Mouse (Mus musculus): ENCODE measurements around the gene Nphp4.
A peak's percentile ranks its signal among the peaks of the same experiment; 100 is the strongest.

Gene Nphp4

DNA sequence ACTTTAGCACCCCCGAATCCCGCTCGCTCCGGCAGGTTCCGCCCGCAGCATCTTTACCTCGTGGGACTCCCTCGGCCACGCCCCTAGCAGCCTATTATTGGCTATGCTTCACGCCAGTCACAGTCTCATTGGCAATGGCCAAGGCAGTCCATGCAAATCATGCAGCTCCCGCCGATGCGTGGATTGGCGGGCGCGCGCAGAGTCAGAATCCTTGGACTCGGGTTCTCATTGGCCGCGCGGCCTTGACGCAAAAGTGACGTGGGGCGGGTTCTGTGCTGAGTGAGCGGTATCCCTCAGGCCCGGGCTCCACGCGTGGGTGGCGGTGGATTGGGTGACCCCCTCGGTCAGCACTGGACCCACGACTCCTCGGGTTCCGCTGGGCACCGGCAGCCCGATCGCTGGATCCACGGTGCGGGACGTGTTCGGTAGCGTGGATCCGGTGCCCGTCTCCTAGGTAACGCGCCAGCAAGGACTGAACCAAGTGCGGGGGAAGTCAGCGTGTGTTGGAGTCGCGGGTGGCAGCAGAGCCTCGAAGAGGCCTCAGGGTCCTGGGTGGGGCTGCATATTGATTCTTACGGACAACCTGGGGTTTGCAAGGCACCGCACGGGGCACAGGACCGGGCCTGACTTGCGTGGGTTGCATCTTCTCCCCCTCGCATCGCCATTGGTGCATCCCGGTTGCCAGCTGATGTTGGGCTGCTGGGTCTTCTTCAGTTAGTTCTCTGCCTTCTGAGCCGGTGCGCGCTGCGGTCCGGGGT, 1.1 kb downstream of the Nphp4 start, which contains the start of gene Kcnab2:
Gene Kcnab2, minus strand, starts transcription at position 406 of the 758 bp plus-strand sequence.
- peak; percentile 94 to 97 for DNase-seq (ENCODE audit: low read depth in 1 of 2, low spot score in 2 of 2)

- no peak for DNase-seq (ENCODE audit: low read depth in 1 of 2, low spot score in 2 of 2)
Observed at GRCm38 (mm10) chr4:152478224-152478567, 1.7 kb downstream of the Nphp4 start.

GRCm38 (mm10) chr4:152480426-152480825, 3.9 kb downstream of the Nphp4 start:
- DNase-seq (ENCODE audit: low read depth in 1 of 2, low spot score in 2 of 2) = no peak

DNA sequence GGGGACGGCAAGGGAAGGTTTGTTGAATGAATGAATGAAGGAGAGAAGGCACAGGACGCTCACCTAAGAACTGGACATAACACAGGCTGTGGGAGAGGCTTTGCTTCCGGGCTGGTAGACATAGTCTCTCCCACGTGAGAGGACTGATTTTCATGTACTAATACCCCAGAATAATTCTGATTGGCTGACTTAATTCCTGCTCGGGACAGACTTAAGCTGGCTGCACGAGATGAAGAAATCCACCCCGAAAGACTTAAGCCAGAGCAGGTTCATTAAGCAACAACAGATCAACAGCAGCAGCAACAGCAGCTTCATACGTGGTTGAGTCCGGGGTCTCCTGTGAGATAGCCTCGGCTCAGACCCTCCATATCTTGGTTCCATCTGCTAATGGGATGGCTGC, 11.5 kb downstream of the Nphp4 start:
- DNase-seq (ENCODE audit: low read depth in 1 of 2, low spot score in 2 of 2) = no peak

- no peak for DNase-seq (ENCODE audit: low read depth in 1 of 2, low spot score in 2 of 2)
Observed at GRCm38 (mm10) chr4:152490311-152490710, 13.8 kb downstream of the Nphp4 start.

DNA sequence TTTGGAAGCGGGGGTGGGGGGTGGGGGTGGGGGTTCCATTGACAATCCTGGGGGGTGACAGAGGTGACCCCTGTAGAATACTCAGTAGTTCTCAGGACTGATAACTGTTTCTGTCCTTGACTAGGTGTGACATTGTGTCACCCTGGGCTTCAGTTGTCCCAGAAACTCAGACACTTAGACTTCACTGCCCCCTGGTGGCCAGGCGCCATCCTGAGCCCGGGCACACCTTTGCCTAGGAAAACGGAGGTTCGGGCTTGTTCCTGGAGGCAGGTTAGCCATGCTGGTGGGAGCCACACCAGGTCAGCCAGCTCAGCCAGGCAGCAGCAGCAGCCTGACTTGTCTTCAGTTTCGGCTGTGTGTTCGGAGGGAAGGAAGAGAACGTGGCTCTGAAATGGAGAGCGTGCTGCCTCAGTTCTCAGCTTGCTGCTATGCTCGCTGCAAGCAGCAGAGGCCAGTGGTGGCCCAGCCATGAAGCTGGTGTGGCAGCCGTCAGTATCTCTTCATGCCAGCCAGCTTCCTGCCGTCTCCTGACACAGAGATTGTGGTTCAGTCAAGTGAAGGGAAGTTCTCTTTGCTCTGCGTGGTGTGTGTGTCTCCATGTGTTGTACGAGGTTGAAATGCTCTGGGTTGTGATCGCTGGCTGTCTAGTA, 14.9 kb downstream of the Nphp4 start:
- DNase-seq (ENCODE audit: low read depth in 1 of 2, low spot score in 2 of 2) = peak in 1 of 2 experiments; percentile 65

DNA sequence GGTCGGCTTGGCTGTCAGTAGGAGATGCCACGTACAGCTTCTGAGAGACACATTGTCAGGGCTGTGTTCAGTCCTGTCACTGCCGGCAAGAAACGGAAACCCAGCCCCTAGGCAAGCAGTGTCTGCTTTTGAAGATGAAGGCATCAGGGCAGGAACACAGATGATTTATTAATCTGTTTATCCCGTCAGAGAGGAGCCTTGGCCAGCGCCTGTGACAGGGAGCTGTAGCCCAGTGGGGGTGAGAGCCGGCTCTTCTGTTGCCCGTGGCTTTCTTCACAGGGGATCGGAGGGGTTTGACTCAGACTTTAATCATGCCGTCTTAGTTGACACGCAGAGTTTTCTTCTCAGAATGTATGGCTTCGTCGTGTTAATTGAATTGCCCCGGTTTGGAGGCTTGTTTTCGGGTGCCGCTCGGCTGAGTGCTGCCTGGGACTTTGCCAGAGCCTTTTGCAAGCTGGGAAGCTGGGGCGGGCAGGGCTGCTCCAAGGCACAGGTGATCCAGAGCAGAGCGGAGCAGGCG, 17.9 kb downstream of the Nphp4 start:
- DNase-seq (ENCODE audit: low read depth in 1 of 2, low spot score in 2 of 2) = no peak

GRCm38 (mm10) chr4:152512221-152512925, 35.9 kb downstream of the Nphp4 start:
- DNase-seq (ENCODE audit: low read depth in 1 of 2, low spot score in 2 of 2) = no peak

DNA sequence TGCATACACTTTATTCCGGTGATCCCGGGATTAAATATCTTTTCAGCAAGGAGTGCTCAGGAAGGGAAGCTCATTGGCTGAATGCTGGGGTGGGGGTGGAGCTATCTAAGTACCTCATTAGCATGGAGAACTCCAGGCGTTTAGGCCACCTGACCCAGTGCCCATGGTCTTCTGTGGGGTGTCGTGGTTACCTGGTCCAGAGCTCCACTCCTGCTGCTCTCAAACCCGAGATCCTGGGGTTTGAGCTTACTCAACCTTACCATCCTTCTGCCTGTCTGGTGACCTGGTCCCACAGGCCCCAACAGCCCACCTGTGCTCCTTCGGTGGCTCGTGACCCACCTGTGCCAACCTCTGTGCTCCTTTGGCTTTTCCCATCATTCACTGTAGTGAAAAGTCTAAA, 38.4 kb downstream of the Nphp4 start:
- no peak for DNase-seq (ENCODE audit: low read depth in 1 of 2, low spot score in 2 of 2)

- no peak for DNase-seq (ENCODE audit: low read depth in 1 of 2, low spot score in 2 of 2)
Observed at GRCm38 (mm10) chr4:152519106-152519505, 42.6 kb downstream of the Nphp4 start.

DNA sequence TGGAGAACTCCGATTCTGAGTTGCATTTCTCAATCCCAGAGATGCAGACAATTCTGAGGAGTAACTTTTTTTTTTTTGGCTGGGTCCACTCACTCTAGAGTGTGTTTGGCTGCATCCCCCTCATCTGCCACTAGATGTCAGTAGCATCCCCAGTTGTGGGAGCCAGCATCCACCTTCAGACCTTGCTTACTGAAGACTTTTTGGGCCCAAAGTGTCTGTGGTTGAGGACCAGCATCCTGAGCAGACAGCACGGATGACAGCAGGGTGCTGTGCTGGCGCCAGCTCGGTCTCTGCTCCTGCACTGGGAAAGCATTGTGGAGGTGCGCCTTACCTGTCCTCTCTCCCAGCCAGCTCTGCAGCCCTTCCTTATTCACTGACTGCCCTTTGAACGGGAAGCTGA, 43.6 kb downstream of the Nphp4 start:
- peak in 1 of 2 experiments; percentile 12 for DNase-seq (ENCODE audit: low read depth in 1 of 2, low spot score in 2 of 2)

GRCm38 (mm10) chr4:152532872-152533271, 56.4 kb downstream of the Nphp4 start:
- no peak for DNase-seq (ENCODE audit: low read depth in 1 of 2, low spot score in 2 of 2)

DNA sequence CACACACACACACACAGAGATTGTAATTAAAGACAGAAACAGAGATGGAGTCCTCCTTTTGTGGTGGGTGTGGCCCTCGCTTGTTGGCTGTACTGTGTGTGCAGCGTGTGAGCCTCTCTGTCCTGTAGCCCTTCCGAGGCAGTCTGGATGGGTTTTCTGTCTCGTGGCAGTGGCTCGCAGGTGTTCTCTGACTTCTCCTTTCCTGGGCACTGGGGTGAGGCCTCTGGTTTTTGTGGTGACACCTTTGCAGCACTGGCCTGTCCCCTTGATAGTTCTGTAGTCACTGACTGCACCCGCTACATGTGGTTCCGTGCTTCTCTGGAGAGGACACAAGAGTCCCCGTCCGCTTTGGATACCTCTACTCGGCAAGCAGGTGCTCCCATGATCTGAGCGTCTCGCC, 63.2 kb downstream of the Nphp4 start:
- DNase-seq (ENCODE audit: low read depth in 1 of 2, low spot score in 2 of 2) = no peak

- DNase-seq (ENCODE audit: low read depth in 1 of 2, low spot score in 2 of 2) = no peak
Observed at GRCm38 (mm10) chr4:152541172-152541571, 64.7 kb downstream of the Nphp4 start.

DNA sequence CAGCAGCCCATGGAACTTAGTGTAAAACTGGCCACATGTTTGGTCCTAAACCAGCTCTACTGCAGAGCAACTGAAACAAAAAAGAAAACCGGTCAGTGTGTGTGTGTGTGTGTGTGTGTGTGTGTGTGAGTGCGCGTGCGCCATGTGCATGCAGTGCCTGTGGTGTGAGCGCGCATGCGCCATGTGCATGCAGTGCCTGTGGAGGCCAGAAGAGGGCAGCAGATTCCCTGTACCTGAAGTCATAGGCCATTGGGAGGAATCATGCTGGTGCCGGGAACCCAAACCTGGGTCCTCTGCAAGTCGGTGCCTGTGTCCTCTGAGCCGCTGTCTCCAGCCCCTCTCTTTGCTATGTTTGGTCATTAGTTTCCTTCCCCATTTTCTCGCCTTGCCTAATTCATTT, 65.9 kb downstream of the Nphp4 start:
- DNase-seq (ENCODE audit: low read depth in 1 of 2, low spot score in 2 of 2) = no peak

- DNase-seq (ENCODE audit: low read depth in 1 of 2, low spot score in 2 of 2) = no peak
Observed at GRCm38 (mm10) chr4:152546481-152546880, 70.0 kb downstream of the Nphp4 start.

GRCm38 (mm10) chr4:152547886-152548663, 71.6 kb downstream of the Nphp4 start:
- DNase-seq (ENCODE audit: low read depth in 1 of 2, low spot score in 2 of 2) = no peak

- no peak for DNase-seq (ENCODE audit: low read depth in 1 of 2, low spot score in 2 of 2)
Observed at GRCm38 (mm10) chr4:152549507-152550202, 73.1 kb downstream of the Nphp4 start.

DNA sequence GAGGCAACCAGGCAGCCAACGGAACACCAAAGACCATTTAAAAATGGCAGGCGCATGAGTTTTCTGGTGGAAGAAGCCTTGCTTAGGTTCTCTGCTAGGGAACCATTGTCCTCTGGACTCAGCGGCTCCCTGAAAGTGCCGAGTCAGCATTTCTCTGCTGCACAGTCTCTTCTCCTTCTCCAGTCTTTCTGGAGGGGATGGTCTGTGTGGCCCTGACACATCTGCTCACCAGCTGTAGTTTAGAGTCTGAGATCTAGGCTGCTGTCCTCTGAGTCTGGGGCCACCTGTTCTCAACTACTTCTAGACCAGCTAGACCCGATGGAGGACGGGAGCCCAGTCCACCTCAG, 73.7 kb downstream of the Nphp4 start:
- DNase-seq (ENCODE audit: low read depth in 1 of 2, low spot score in 2 of 2) = no peak

GRCm38 (mm10) chr4:152553582-152554285, 77.2 kb downstream of the Nphp4 start:
- DNase-seq (ENCODE audit: low read depth in 1 of 2, low spot score in 2 of 2) = no peak
